Mouse (Mus musculus) forebrain, embryonic 16.5 days (tissue): ENCODE measurements around the gene Wdr18. TPM values are rescaled to one million over a fixed set of nuclear protein-coding genes. Genes with fewer than 3 reads are reported as not detected.

ENCODE experiments used
- ATAC-seq: fragments of 200-750 bp; cut with Nextera tagmentation; 2 replicates; pipeline ENCODE4 v1.8.0; 2017; ENCODE audit warnings: mild to moderate bottlenecking, moderate library complexity
- H3K27ac ChIP-seq: fragments of 300-500 bp; sonication (generic); 2 replicates; pipeline ENCODE4 v1.5.1; 2014; ENCODE audit warnings: low read length, control low read depth
- H3K27me3 ChIP-seq: fragments of 300-500 bp; sonication (generic); replicated peaks from 2 replicates; pipeline ENCODE4 v1.6.1; 2014; ENCODE audit warnings: low read length; ENCODE audit not compliant: control insufficient read depth, insufficient read depth
- H3K36me3 ChIP-seq: fragments of 300-500 bp; sonication (generic); 2 replicates; pipeline ENCODE4 v1.6.1; 2014; ENCODE audit not compliant: control insufficient read depth, insufficient read depth
- H3K4me1 ChIP-seq: fragments of 300-500 bp; sonication (generic); replicated peaks from 2 replicates; pipeline ENCODE4 v1.6.1; 2014; ENCODE audit warnings: low read length; ENCODE audit not compliant: control insufficient read depth, insufficient read depth
- H3K4me2 ChIP-seq: fragments of 300-500 bp; sonication (generic); 2 replicates; pipeline ENCODE4 v1.6.1; 2014; ENCODE audit warnings: mild to moderate bottlenecking, low read length, control low read depth
- H3K4me3 ChIP-seq: fragments of 300-500 bp; sonication (generic); replicated peaks from 2 replicates; pipeline ENCODE4 v1.5.1; 2014; ENCODE audit warnings: mild to moderate bottlenecking, low read length, control low read depth
- H3K9ac ChIP-seq: fragments of 300-500 bp; sonication (generic); replicated peaks from 2 replicates; pipeline ENCODE4 v1.6.1; 2014; ENCODE audit warnings: low read depth, low read length, control low read depth
- H3K9me3 ChIP-seq: fragments of 300-500 bp; sonication (generic); 2 replicates; pipeline ENCODE4 v1.6.1; 2016; ENCODE audit warnings: low read length; ENCODE audit not compliant: control insufficient read depth
- WGBS: fragments of 180-500 bp; shearing (Covaris S2); extraction: QIAGEN DNeasy Blood & Tissue Kit; methylation state at CpG from one replicate; pipeline ENCODE4 v1.1.7; 2014; 5-methylcytosine and 5-hydroxymethylcytosine counted together
- polyA plus RNA-seq: library from polyadenylated mRNA; unstranded; fragments of >200 nt; fragmentation: Nextera tagmentation; extraction: Ambion mirVana; gene quantifications from 2 replicates; pipeline ENCODE4 v1.2.1, GENCODE M21; 2015

The Wdr18 gene
- polyA plus RNA-seq, 1 experiment from 2014 or later, result 97.7 TPM

- Histone ChIP-seq H3K9ac (peak overlapping the region; percentile 89), H3K4me3 (peak overlapping the region; percentile 83), H3K27ac (no peak overlapping the region), H3K4me2 (peak overlapping the region; percentile 99), H3K27me3 (peaks cover 13% of the 10 kb centered on the region), H3K9me3 (no peaks in the 10 kb centered on the region), H3K4me1 (peaks cover 36% of the 10 kb centered on the region), H3K36me3 (peaks cover 8% of the 10 kb centered on the region)
- WGBS, result 76% methylated on average over 5 of the region's 5 CpGs
- no peak for ATAC-seq
These were observed 23.3 kb downstream of the Wdr18 start for GRCm38 (mm10) chr10:79983205-79983604.

GRCm38 (mm10) chr10:79983670-79984069, 23.7 kb downstream of the Wdr18 start:
- Histone ChIP-seq H3K27me3 (peaks cover 18% of the 10 kb centered on the region), H3K9me3 (no peaks in the 10 kb centered on the region), H3K4me2 (peak overlapping the region; percentile 99), H3K36me3 (0 out of 2 replicates have a peak, but pooled peaks cover 4% of the 10 kb centered on the region), H3K4me1 (peaks cover 40% of the 10 kb centered on the region), H3K4me3 (peak overlapping the region; percentile 83), H3K27ac (peak overlapping the region; percentile 96), H3K9ac (peak overlapping the region; percentile 89)
- WGBS, result 1% methylated on average over 21 of the region's 21 CpGs
- ATAC-seq, result no peak

GRCm38 (mm10) chr10:79984195-79984816, 24.4 kb downstream of the Wdr18 start, which contains the start of gene Tmem259:
Tmem259 (minus strand) TSS chr10:79984330.
- Histone ChIP-seq H3K4me2 (peak within 1 kb of the TSS; percentile 99), H3K4me1 (peaks cover 40% of the 10 kb centered on the region), H3K36me3 (no peaks in the 10 kb centered on the region), H3K9ac (peak within 1 kb of the TSS; percentile 89), H3K27me3 (peaks cover 24% of the 10 kb centered on the region), H3K9me3 (no peaks in the 10 kb centered on the region), H3K4me3 (peak within 1 kb of the TSS; percentile 83), H3K27ac (peak within 1 kb of the TSS; percentile 96)
- WGBS, result under 1% methylated on average over 30 of the region's 49 CpGs
- ATAC-seq, result peak; percentile 81

GRCm38 (mm10) chr10:79984871-79985270, 24.9 kb downstream of the Wdr18 start:
- Histone ChIP-seq H3K36me3 (no peaks in the 10 kb centered on the region), H3K27me3 (peaks cover 30% of the 10 kb centered on the region), H3K27ac (peak overlapping the region; percentile 96), H3K4me2 (peak overlapping the region; percentile 99), H3K9ac (peak overlapping the region; percentile 89), H3K9me3 (no peaks in the 10 kb centered on the region), H3K4me1 (peaks cover 40% of the 10 kb centered on the region), H3K4me3 (peak overlapping the region; percentile 83)
- ATAC-seq, result peak; percentile 95
- under 1% methylated on average over 22 of the region's 22 CpGs for WGBS

GRCm38 (mm10) chr10:79985334-79986231, 25.6 kb downstream of the Wdr18 start:
- 4% methylated on average over 35 of the region's 35 CpGs for WGBS
- peak; percentile 24; the same call in 1 of the 2 replicates for ATAC-seq
- Histone ChIP-seq H3K4me2 (peak overlapping the region; percentile 99), H3K9ac (peak overlapping the region; percentile 89), H3K27me3 (peaks cover 34% of the 10 kb centered on the region), H3K9me3 (no peaks in the 10 kb centered on the region), H3K36me3 (no peaks in the 10 kb centered on the region), H3K27ac (peak overlapping the region; percentile 96), H3K4me3 (peak overlapping the region; percentile 83), H3K4me1 (peaks cover 40% of the 10 kb centered on the region)

GRCm38 (mm10) chr10:79986232-79986878, 26.4 kb downstream of the Wdr18 start:
- peaks cover 38% of the 10 kb centered on the region for H3K27me3 ChIP-seq

GRCm38 (mm10) chr10:79986963-79987362, 27.0 kb downstream of the Wdr18 start:
- ATAC-seq, result no peak
- Histone ChIP-seq H3K9me3 (peaks cover 5% of the 10 kb centered on the region; the same call in 1 of the 2 replicates), H3K27me3 (peaks cover 38% of the 10 kb centered on the region), H3K27ac (no peak overlapping the region), H3K4me1 (peaks cover 32% of the 10 kb centered on the region), H3K4me3 (no peak overlapping the region), H3K36me3 (no peaks in the 10 kb centered on the region), H3K4me2 (no peak overlapping the region), H3K9ac (no peak overlapping the region)
- WGBS, result 1% methylated on average over 11 of the region's 11 CpGs

More at GRCm38 (mm10) chr10:79986232-79986878, 26.4 kb downstream of the Wdr18 start:
- peak overlapping the region; percentile 99 for H3K4me2 ChIP-seq
- H3K27ac ChIP-seq, result peak overlapping the region; percentile 96; the same call in 1 of the 2 replicates
- H3K9me3 ChIP-seq, result peaks cover 5% of the 10 kb centered on the region; the same call in 1 of the 2 replicates
- H3K4me1 ChIP-seq, result peaks cover 37% of the 10 kb centered on the region
- peak overlapping the region; percentile 89; the same call in 1 of the 2 replicates for H3K9ac ChIP-seq
- no peak for ATAC-seq
- peak overlapping the region; percentile 83 for H3K4me3 ChIP-seq
- WGBS, result 48% methylated on average over 6 of the region's 6 CpGs
- no peaks in the 10 kb centered on the region for H3K36me3 ChIP-seq

- peaks cover 38% of the 10 kb centered on the region for H3K27me3 ChIP-seq
- no peak overlapping the region for H3K27ac ChIP-seq
- H3K36me3 ChIP-seq, result no peaks in the 10 kb centered on the region
- WGBS, result 13% methylated on average over 27 of the region's 27 CpGs
- peak overlapping the region; percentile 61 for H3K4me2 ChIP-seq
- H3K9me3 ChIP-seq, result peaks cover 5% of the 10 kb centered on the region; the same call in 1 of the 2 replicates
- peak overlapping the region; percentile 48 for H3K4me3 ChIP-seq
- ATAC-seq, result no peak
- peak overlapping the region; percentile 47 for H3K9ac ChIP-seq
- H3K4me1 ChIP-seq, result peaks cover 25% of the 10 kb centered on the region
These were observed 28.0 kb downstream of the Wdr18 start for GRCm38 (mm10) chr10:79987771-79988505.
